Comparison of ENCODE assay signal across 24 mouse cellular contexts in the genomic region with DNA sequence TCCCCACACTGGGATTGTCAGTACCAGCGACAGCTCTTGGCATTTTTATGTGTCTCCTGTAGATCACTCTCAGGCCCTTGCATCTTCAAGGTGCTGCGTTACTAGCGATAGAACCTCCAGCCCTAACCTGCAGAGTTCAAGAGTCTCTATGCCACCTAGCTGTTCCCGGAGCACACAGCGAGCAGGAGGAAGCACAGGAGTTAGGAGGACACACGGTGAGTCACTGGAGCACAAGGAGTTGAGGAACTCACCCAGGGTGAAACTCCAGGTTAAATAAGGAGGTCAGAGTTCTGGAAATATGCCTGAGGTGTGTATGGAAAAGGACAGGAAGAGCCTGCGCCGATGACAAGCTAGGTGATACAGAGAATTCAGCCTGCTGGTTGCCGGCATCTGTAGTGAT. TPM values are rescaled to one million over a fixed set of nuclear protein-coding genes. Genes with fewer than 3 reads are reported as not detected.
DNase-seq lines count a peak whose midpoint lies in the region; ATAC-seq and TF ChIP-seq lines count a peak whose summit lies in the region.
"Had no signal": no experiment of that assay in that cellular context is flagged by ENCODE, and none has a peak within 500 bp of the region (broad histone marks: within the 10 kb centered on the region; RNA-seq: fewer than 3 reads in every experiment).

No protein-coding gene starts in this region.

- ATAC-seq in liver, embryonic 12.5 days = no peak
- ATAC-seq in intestine, embryonic 16.5 days = 0 out of 2 replicates have a peak, but pooled peaks have one; percentile 31
- no peak for ATAC-seq in stomach, embryonic 15.5 days (ENCODE audit: insufficient read depth, low FRiP score, low read depth)
- ATAC-seq: activated CD4-positive, CD25-positive, alpha-beta regulatory T cell, adult 4 months; forebrain, postnatal 0 days; Patski had no signal

- H3K4me1 ChIP-seq in liver, embryonic 12.5 days = no peaks in the 10 kb centered on the region
- peaks cover 17% of the 10 kb centered on the region for H3K4me1 ChIP-seq in embryonic fibroblast, embryonic 13.5 days (ENCODE audit: control insufficient read depth, insufficient read depth, low read length)
- peaks cover 28% of the 10 kb centered on the region for H3K4me1 ChIP-seq in intestine, embryonic 16.5 days (ENCODE audit: control insufficient read depth, insufficient read depth, low read length)
- H3K4me1 ChIP-seq in stomach, embryonic 15.5 days = peaks cover 28% of the 10 kb centered on the region

- TF ChIP-seq CTCF in embryonic fibroblast, embryonic 13.5 days (IDR thresholded peaks at IDR 0.05; ENCODE audit: borderline replicate concordance, insufficient read depth, low read length) = no peak

- no peaks in the 10 kb centered on the region; the same call in 1 of the 2 replicates for H3K27me3 ChIP-seq in liver, embryonic 12.5 days (replicated peaks)
- no peaks in the 10 kb centered on the region for H3K27me3 ChIP-seq in intestine, embryonic 16.5 days (replicated peaks; ENCODE audit: control insufficient read depth, insufficient read depth, low read length)
- no peaks in the 10 kb centered on the region for H3K27me3 ChIP-seq in stomach, embryonic 15.5 days (replicated peaks)
- H3K27me3 ChIP-seq: embryonic facial prominence, embryonic 12.5 days; limb, embryonic 12.5 days; Patski had no signal

- no peak for DNase-seq in liver
- no peak for DNase-seq in layer of hippocampus, postnatal 25 days (ENCODE audit: extremely low spot score in 1 of 2, low spot score in 1 of 2)
- no peak for DNase-seq in ovary, postnatal 36 days (ENCODE audit: low spot score)
- DNase-seq: adrenal gland, postnatal 10 days; cerebellum, adult 9-11 months; forebrain, postnatal 0 days; heart, postnatal 10 days; layer of hippocampus, adult 9-11 months; retina, postnatal 1 day; right cerebral cortex, postnatal 4 days; thymus, postnatal 25 days had no signal

- no peaks in the 10 kb centered on the region for H3K9me3 ChIP-seq in liver, embryonic 12.5 days (replicated peaks)
- no peaks in the 10 kb centered on the region for H3K9me3 ChIP-seq in intestine, embryonic 16.5 days (ENCODE audit: control insufficient read depth, low read length)
- no peaks in the 10 kb centered on the region for H3K9me3 ChIP-seq in stomach, embryonic 15.5 days
- H3K9me3 ChIP-seq: heart, embryonic 10.5 days; midbrain, embryonic 10.5 days had no signal

- 67% methylated on average over 9 of the region's 9 CpGs for WGBS in liver, embryonic 12.5 days (ENCODE audit: insufficient replicate concordance)
- 68% methylated on average over 9 of the region's 9 CpGs for WGBS in intestine, embryonic 16.5 days
- WGBS in stomach, embryonic 15.5 days = 73% methylated on average over 9 of the region's 9 CpGs

- no peaks in the 10 kb centered on the region for H3K36me3 ChIP-seq in liver, embryonic 12.5 days
- no peaks in the 10 kb centered on the region for H3K36me3 ChIP-seq in intestine, embryonic 16.5 days (ENCODE audit: control insufficient read depth, insufficient read depth, low read length)
- no peaks in the 10 kb centered on the region for H3K36me3 ChIP-seq in stomach, embryonic 15.5 days
- H3K36me3 ChIP-seq: embryonic facial prominence, embryonic 12.5 days; heart, embryonic 10.5 days; limb, embryonic 12.5 days; midbrain, embryonic 10.5 days had no signal

- 0 out of 2 replicates have a peak overlapping the region, but pooled peaks have one; percentile 21 for H3K27ac ChIP-seq in liver, embryonic 12.5 days
- H3K27ac ChIP-seq in embryonic fibroblast, embryonic 13.5 days (ENCODE audit: insufficient read depth, low read length) = peak overlapping the region; percentile 42
- H3K27ac ChIP-seq in intestine, embryonic 16.5 days (ENCODE audit: low read length) = peak overlapping the region; percentile 67
- H3K27ac ChIP-seq in stomach, embryonic 15.5 days = peak overlapping the region; percentile 70
- H3K27ac ChIP-seq: embryonic facial prominence, embryonic 12.5 days; heart, embryonic 10.5 days; hindbrain, embryonic 14.5 days; limb, embryonic 12.5 days; liver, embryonic 14.5 days; macrophage; midbrain, embryonic 10.5 days had no signal

- H3K4me3 ChIP-seq in liver, embryonic 12.5 days = no peak overlapping the region
- H3K4me3 ChIP-seq in embryonic fibroblast, embryonic 13.5 days (ENCODE audit: insufficient read depth, low read length) = no peak overlapping the region
- H3K4me3 ChIP-seq in intestine, embryonic 16.5 days (ENCODE audit: low read length) = no peak overlapping the region
- no peak overlapping the region for H3K4me3 ChIP-seq in stomach, embryonic 15.5 days (replicated peaks)
- H3K4me3 ChIP-seq: embryonic facial prominence, embryonic 12.5 days; heart, embryonic 10.5 days; limb, embryonic 12.5 days; midbrain, embryonic 10.5 days had no signal

- TF ChIP-seq POLR2A in embryonic fibroblast, embryonic 13.5 days (IDR thresholded peaks at IDR 0.05; ENCODE audit: low read depth, low read length) = no peak

- no peak overlapping the region for H3K4me2 ChIP-seq in liver, embryonic 12.5 days
- no peak overlapping the region for H3K4me2 ChIP-seq in intestine, embryonic 16.5 days (ENCODE audit: low read depth, low read length)
- H3K4me2 ChIP-seq in stomach, embryonic 15.5 days = no peak overlapping the region
- H3K4me2 ChIP-seq: embryonic facial prominence, embryonic 12.5 days; hindbrain, embryonic 14.5 days; limb, embryonic 12.5 days had no signal

- no peak overlapping the region for H3K9ac ChIP-seq in liver, embryonic 12.5 days
- no peak overlapping the region for H3K9ac ChIP-seq in intestine, embryonic 16.5 days (ENCODE audit: low read depth, low read length)
- H3K9ac ChIP-seq in stomach, embryonic 15.5 days = no peak overlapping the region
- H3K9ac ChIP-seq: embryonic facial prominence, embryonic 12.5 days; forebrain, postnatal 0 days; hindbrain, embryonic 14.5 days; limb, embryonic 12.5 days; liver, embryonic 14.5 days had no signal

RNA-seq across cellular contexts. Expression of a gene that starts 5.7 kb away (rescaled TPM):
- polyA plus RNA-seq in liver, embryonic 12.5 days (2016; fragmentation: Nextera tagmentation; extraction: Ambion mirVana) = 3.6 and 3.7 TPM in 2 replicates
- 19.5 and 30.5 TPM in 2 replicates for polyA plus RNA-seq in embryonic fibroblast, embryonic 13.5 days (2011; ENCODE audit: insufficient read length, low read depth, missing spikeins)
- 16.0 and 16.9 TPM in 2 replicates for polyA plus RNA-seq in intestine, embryonic 16.5 days (2015; fragmentation: Nextera tagmentation; extraction: Ambion mirVana)
- polyA plus RNA-seq in stomach, embryonic 15.5 days (2015; fragmentation: Nextera tagmentation; extraction: Ambion mirVana) = 29.8 and 32.8 TPM in 2 replicates
- total RNA-seq in layer of hippocampus, postnatal 25 days (2021) = 10 to 100 TPM; 20.1 to 31.1 TPM
